Comparison of ENCODE assay signal across 9 mouse cellular contexts in the genomic region with DNA sequence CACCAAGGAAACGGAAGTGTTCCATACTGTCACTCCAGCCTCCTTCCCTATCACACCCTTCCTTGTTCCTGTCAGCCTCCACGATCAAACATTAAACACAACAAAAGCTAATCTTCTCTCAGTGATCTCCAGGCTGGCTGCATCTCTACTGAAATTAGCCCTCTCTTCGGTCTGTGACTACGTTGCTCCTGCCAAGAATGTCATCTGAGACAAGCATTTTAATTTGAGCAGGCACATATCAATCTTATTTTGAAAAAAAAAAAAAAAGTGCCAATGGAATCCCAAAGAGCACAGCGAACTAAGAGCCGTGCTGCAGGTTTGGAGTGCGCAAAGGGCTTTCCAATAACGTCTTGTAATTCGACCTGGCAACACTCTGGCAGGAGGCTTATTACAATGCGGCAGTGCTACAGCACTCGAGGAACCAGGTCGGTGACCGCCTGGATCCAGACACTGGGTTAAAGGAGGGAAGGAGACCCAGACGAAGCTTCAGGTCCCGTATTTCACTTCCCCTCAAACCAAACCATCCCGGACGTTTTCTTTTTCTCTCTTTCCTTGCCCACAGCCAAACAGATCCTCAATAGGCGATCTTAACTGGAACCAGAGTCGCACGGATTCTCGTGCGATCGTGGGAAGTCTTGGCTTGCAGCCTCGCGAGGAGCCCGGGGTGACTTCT. TPM values are rescaled to one million over a fixed set of nuclear protein-coding genes. Genes with fewer than 3 reads are reported as not detected.
DNase-seq lines count a peak whose midpoint lies in the region; ATAC-seq and TF ChIP-seq lines count a peak whose summit lies in the region.
"Had no signal": no experiment of that assay in that cellular context is flagged by ENCODE, and none has a peak within 500 bp of the region (broad histone marks: within the 10 kb centered on the region; RNA-seq: fewer than 3 reads in every experiment).

No protein-coding gene starts in this region.

- H3K4me2 ChIP-seq in forebrain, embryonic 15.5 days (replicated peaks): peak overlapping the region; percentile 79
- H3K4me2 ChIP-seq in kidney, postnatal 0 days (ENCODE audit: low read length): peak overlapping the region; percentile 92

- no peak for TF ChIP-seq CTCF in gastrocnemius, adult 2 months (IDR thresholded peaks at IDR 0.05)
- TF ChIP-seq CTCF in MEL (IDR thresholded peaks at IDR 0.05 in 2 of 3, conservative IDR thresholded peaks at IDR 0.05 in 1 of 3; ENCODE audit: control insufficient read depth in 1 of 3, insufficient read depth in 1 of 3, low read depth in 2 of 3, low read length in 3 of 3, poor library complexity in 1 of 3, severe bottlenecking in 1 of 3): no peak
- no peak for TF ChIP-seq CTCF in kidney, postnatal 0 days (IDR thresholded peaks at IDR 0.05; ENCODE audit: low read depth)

- no peak for TF ChIP-seq RAD21 in MEL (IDR thresholded peaks at IDR 0.05; ENCODE audit: low read depth, low read length)

- intact Hi-C loops in gastrocnemius, adult 2 months (cut with DNase I): loop anchor here (5.0 to 10.0 kb wide), 2 partner anchors 145 to 318 kb away; no protein-coding TSS in a partner anchor
- intact Hi-C loops in gastrocnemius, postnatal 14 days (cut with DNase I; ENCODE audit: low total_unique reads): no loop called here

- peak overlapping the region; percentile 80 for H3K27ac ChIP-seq in gastrocnemius, adult 2 months
- H3K27ac ChIP-seq in MEL (ENCODE audit: control insufficient read depth, low read depth, low read length): peak overlapping the region; percentile 63
- H3K27ac ChIP-seq in forebrain, embryonic 15.5 days (replicated peaks): peak overlapping the region; percentile 93
- H3K27ac ChIP-seq in kidney, postnatal 0 days: peak overlapping the region; percentile 97

- TF ChIP-seq EP300 in MEL (IDR thresholded peaks at IDR 0.05; ENCODE audit: low read depth in 1 of 2, low read length in 2 of 2): no peak; a peak in 1 of 4 replicates

- ATAC-seq in forebrain, embryonic 15.5 days (replicated peaks): peak; percentile 17
- ATAC-seq in kidney, postnatal 0 days (replicated peaks; ENCODE audit: low FRiP score, low read depth): no peak
- ATAC-seq in megakaryocyte, adult 5-6 weeks (ENCODE audit: poor library complexity, severe bottlenecking): peak; percentile 13

- peaks cover 8 to 21% of the 10 kb centered on the region in 2 experiments for H3K4me1 ChIP-seq in MEL (ENCODE audit: control insufficient read depth in 1 of 2, insufficient read depth in 2 of 2, low read length in 2 of 2)
- peaks cover 28% of the 10 kb centered on the region for H3K4me1 ChIP-seq in forebrain, embryonic 15.5 days
- peaks cover 8% of the 10 kb centered on the region for H3K4me1 ChIP-seq in kidney, postnatal 0 days (replicated peaks; ENCODE audit: insufficient read depth, low read length)

- peaks cover 39% of the 10 kb centered on the region for H3K79me2 ChIP-seq in MEL (ENCODE audit: control insufficient read depth, insufficient read depth, low read length, poor library complexity)

- WGBS in forebrain, embryonic 15.5 days: 2% methylated on average over 26 of the region's 26 CpGs
- 2% methylated on average over 26 of the region's 26 CpGs for WGBS in kidney, postnatal 0 days

- no peaks in the 10 kb centered on the region for H3K9me3 ChIP-seq in MEL (replicated peaks; ENCODE audit: insufficient read depth, low read length)
- no peaks in the 10 kb centered on the region for H3K9me3 ChIP-seq in forebrain, embryonic 15.5 days
- H3K9me3 ChIP-seq in kidney, postnatal 0 days (replicated peaks; ENCODE audit: low read length): no peaks in the 10 kb centered on the region

- peak; percentile 28 for DNase-seq in gastrocnemius, adult 2 months
- DNase-seq in gastrocnemius, postnatal 14 days: no peak
- peak; percentile 79 for DNase-seq in MEL (ENCODE audit: low read depth, low spot score)
- peak; percentile 51 for DNase-seq in kidney, postnatal 0 days (ENCODE audit: low spot score)
- no peak for DNase-seq in thymus, postnatal 14 days
- DNase-seq in layer of hippocampus, adult 9-10 months (ENCODE audit: low spot score): no peak

- no peaks in the 10 kb centered on the region for H3K27me3 ChIP-seq in MEL (ENCODE audit: control insufficient read depth in 1 of 2, insufficient read depth in 2 of 2, low read length in 2 of 2)
- no peaks in the 10 kb centered on the region for H3K27me3 ChIP-seq in forebrain, embryonic 15.5 days
- H3K27me3 ChIP-seq in kidney, postnatal 0 days (ENCODE audit: insufficient read depth, low read length): no peaks in the 10 kb centered on the region
- H3K27me3 ChIP-seq: Patski had no signal

- peaks cover 0 to 29% of the 10 kb centered on the region in 2 experiments; a peak in 2 of 4 replicates for H3K36me3 ChIP-seq in MEL (ENCODE audit: control insufficient read depth in 1 of 2, insufficient read depth in 2 of 2, low read length in 2 of 2)
- peaks cover 5% of the 10 kb centered on the region; the same call in 1 of the 2 replicates for H3K36me3 ChIP-seq in forebrain, embryonic 15.5 days
- no peaks in the 10 kb centered on the region for H3K36me3 ChIP-seq in kidney, postnatal 0 days (ENCODE audit: insufficient read depth, low read length)

- H3K4me3 ChIP-seq in gastrocnemius, adult 2 months: peak overlapping the region; percentile 96
- H3K4me3 ChIP-seq in MEL (ENCODE audit: control insufficient read depth in 1 of 2, insufficient read depth in 1 of 2, low read depth in 2 of 2, low read length in 2 of 2): peak overlapping the region; percentile 75 to 99
- H3K4me3 ChIP-seq in forebrain, embryonic 15.5 days: peak overlapping the region; percentile 60
- peak overlapping the region; percentile 96 for H3K4me3 ChIP-seq in kidney, postnatal 0 days (replicated peaks; ENCODE audit: low read depth, low read length)

- TF ChIP-seq POLR2A in MEL (IDR thresholded peaks at IDR 0.05; ENCODE audit: control insufficient read depth in 1 of 2, insufficient read depth in 1 of 2, low read depth in 1 of 2, low read length in 2 of 2, poor library complexity in 1 of 2): no peak

- H3K9ac ChIP-seq in MEL (ENCODE audit: control insufficient read depth, low read depth, low read length, poor library complexity, severe bottlenecking): peak overlapping the region; percentile 59
- peak overlapping the region; percentile 78 for H3K9ac ChIP-seq in forebrain, embryonic 15.5 days (replicated peaks)
- H3K9ac ChIP-seq in kidney, postnatal 0 days (ENCODE audit: low read depth, low read length): peak overlapping the region; percentile 98

TF ChIP-seq in MEL, 35 proteins besides CTCF, POLR2A, EP300 and RAD21:
- TF ChIP-seq TBP (IDR thresholded peaks at IDR 0.05; ENCODE audit: low read depth, low read length) (peak; percentile 11; the same call in 1 of the 2 replicates), GATA1 (IDR thresholded peaks at IDR 0.05; ENCODE audit: low read depth, low read length) (peak; percentile 56), ZNF384 (IDR thresholded peaks at IDR 0.05; ENCODE audit: low read depth, low read length) (peak; percentile 85), BHLHE40 (IDR thresholded peaks at IDR 0.05; ENCODE audit: borderline replicate concordance, low read depth, low read length) (no peak), ETS1 (IDR thresholded peaks at IDR 0.05; ENCODE audit: low read depth, low read length) (peak; percentile 22; the same call in 1 of the 2 replicates), ELF1 (IDR thresholded peaks at IDR 0.05; ENCODE audit: low read depth, low read length) (peak; percentile 59), ZMIZ1 (IDR thresholded peaks at IDR 0.05; ENCODE audit: low read depth, low read length) (no peak), HCFC1 (IDR thresholded peaks at IDR 0.05; ENCODE audit: low read depth, low read length) (peak; percentile 36; the same call in 1 of the 2 replicates)

RNA-seq across cellular contexts. Expression of a gene that starts 1.0 kb away (rescaled TPM):
- total RNA-seq in gastrocnemius, adult 2 months (2021): 10 to 100 TPM; 15.0 to 16.2 TPM
- 10 to 100 TPM; 16.9 to 18.6 TPM for total RNA-seq in gastrocnemius, postnatal 14 days (2021)
- total RNA-seq in MEL (2012; rRNA removed): 16.6 and 19.8 TPM in 2 replicates
- polyA plus RNA-seq in MEL (2012; ENCODE audit: insufficient read depth in 1 of 2, insufficient read length in 2 of 2, low read depth in 1 of 2, low replicate concordance in 2 of 2, missing spikeins in 1 of 2): 10 to 100 TPM; 23.7 to 47.3 TPM
- polyA plus RNA-seq in forebrain, embryonic 15.5 days (2015; fragmentation: Nextera tagmentation; extraction: Ambion mirVana): 168 and 177 TPM in 2 replicates
- polyA plus RNA-seq in kidney, postnatal 0 days (2015; fragmentation: Nextera tagmentation; extraction: Ambion mirVana): 67.6 and 71.8 TPM in 2 replicates
- 33.9 and 37.5 TPM in 2 replicates for total RNA-seq in megakaryocyte, adult 5-6 weeks (2015)
- total RNA-seq in megakaryocyte, adult 5-6 weeks (2017): 39.0 and 39.2 TPM in 2 replicates

Comparison
In these comparisons a context has a peak if more than half of its experiments do, and no peak if none do; other contexts are left out.
1. DNase-seq: peak in gastrocnemius, adult 2 months (single experiment), MEL (single experiment) and kidney, postnatal 0 days (single experiment); none in gastrocnemius, postnatal 14 days (single experiment), thymus, postnatal 14 days (single experiment) and layer of hippocampus, adult 9-10 months (single experiment).
2. Peak in every context shown above with its lines, with median percentiles within 50 percentile points of each other: H3K27ac ChIP-seq, H3K4me3 ChIP-seq and H3K9ac ChIP-seq.